Mouse (Mus musculus): ENCODE measurements around the gene Nipa1. TPM values are rescaled to one million over a fixed set of nuclear protein-coding genes. Genes with fewer than 3 reads are reported as not detected.
"Not testable (repeated sequence)": the region's sequence is repeated elsewhere in the genome, so short reads cannot be mapped to it uniquely, and the experiment has no call there.

Gene Nipa1
- polyA plus RNA-seq, 1 experiment: 5.5 TPM

- Histone ChIP-seq H3K4me1 (ENCODE audit: control insufficient read depth, insufficient read depth, insufficient read length, low read length) (no peaks in the 10 kb centered on the region), H3K4me3 (ENCODE audit: insufficient read depth, low read depth, low read length) (no peak overlapping the region), H3K27ac (replicated peaks; ENCODE audit: low read depth, low read length) (no peak overlapping the region)
Observed at GRCm38 (mm10) chr7:56017761-56018160, 2.0 kb downstream of the Nipa1 start.

- Histone ChIP-seq H3K4me1 (ENCODE audit: control insufficient read depth, insufficient read depth, insufficient read length, low read length) (no peaks in the 10 kb centered on the region), H3K4me3 (ENCODE audit: insufficient read depth, low read depth, low read length) (no peak overlapping the region), H3K27ac (replicated peaks; ENCODE audit: low read depth, low read length) (no peak overlapping the region)
Observed at GRCm38 (mm10) chr7:56015837-56016236, 3.9 kb downstream of the Nipa1 start.

- H3K4me1 ChIP-seq (ENCODE audit: control insufficient read depth, insufficient read depth, insufficient read length, low read length): peaks cover 4% of the 10 kb centered on the region
- H3K27ac ChIP-seq (replicated peaks; ENCODE audit: low read depth, low read length): no peak overlapping the region
- H3K4me3 ChIP-seq (ENCODE audit: insufficient read depth, low read depth, low read length): no peak overlapping the region
Observed at GRCm38 (mm10) chr7:56015172-56015571, 4.6 kb downstream of the Nipa1 start.

- H3K4me1 ChIP-seq (ENCODE audit: control insufficient read depth, insufficient read depth, insufficient read length, low read length); H3K4me3 ChIP-seq (ENCODE audit: insufficient read depth, low read depth, low read length); H3K27ac ChIP-seq (replicated peaks; ENCODE audit: low read depth, low read length): not testable (repeated sequence)
Observed at GRCm38 (mm10) chr7:56014002-56014702, 5.6 kb downstream of the Nipa1 start.

GRCm38 (mm10) chr7:56013261-56014001, 6.3 kb downstream of the Nipa1 start:
- no peak overlapping the region for H3K27ac ChIP-seq (replicated peaks; ENCODE audit: low read depth, low read length)
- peaks cover 7% of the 10 kb centered on the region for H3K4me1 ChIP-seq (ENCODE audit: control insufficient read depth, insufficient read depth, insufficient read length, low read length)
- no peak overlapping the region for H3K4me3 ChIP-seq (ENCODE audit: insufficient read depth, low read depth, low read length)

GRCm38 (mm10) chr7:56011018-56011333, 8.8 kb downstream of the Nipa1 start:
- H3K4me1 ChIP-seq (ENCODE audit: control insufficient read depth, insufficient read depth, insufficient read length, low read length): peaks cover 7% of the 10 kb centered on the region
- H3K4me3 ChIP-seq (ENCODE audit: insufficient read depth, low read depth, low read length): no peak overlapping the region
- H3K27ac ChIP-seq (replicated peaks; ENCODE audit: low read depth, low read length): no peak overlapping the region

GRCm38 (mm10) chr7:56010318-56011017, 9.3 kb downstream of the Nipa1 start:
- no peak overlapping the region for H3K27ac ChIP-seq (replicated peaks; ENCODE audit: low read depth, low read length)
- no peak overlapping the region for H3K4me3 ChIP-seq (ENCODE audit: insufficient read depth, low read depth, low read length)
- H3K4me1 ChIP-seq (ENCODE audit: control insufficient read depth, insufficient read depth, insufficient read length, low read length): peaks cover 7% of the 10 kb centered on the region

GRCm38 (mm10) chr7:55998997-55999396, 20.8 kb downstream of the Nipa1 start:
- H3K27ac ChIP-seq (replicated peaks; ENCODE audit: low read depth, low read length): peak overlapping the region; percentile 43; the same call in 1 of the 2 replicates
- peaks cover 3% of the 10 kb centered on the region; the same call in 1 of the 2 replicates for H3K4me1 ChIP-seq (ENCODE audit: control insufficient read depth, insufficient read depth, insufficient read length, low read length)
- H3K4me3 ChIP-seq (ENCODE audit: insufficient read depth, low read depth, low read length): no peak overlapping the region

GRCm38 (mm10) chr7:55995013-55995412, 24.7 kb downstream of the Nipa1 start:
- Histone ChIP-seq H3K4me3 (ENCODE audit: insufficient read depth, low read depth, low read length) (no peak overlapping the region), H3K4me1 (ENCODE audit: control insufficient read depth, insufficient read depth, insufficient read length, low read length) (peaks cover 3% of the 10 kb centered on the region; the same call in 1 of the 2 replicates), H3K27ac (replicated peaks; ENCODE audit: low read depth, low read length) (no peak overlapping the region)

- Histone ChIP-seq H3K4me3 (ENCODE audit: insufficient read depth, low read depth, low read length) (no peak overlapping the region), H3K27ac (replicated peaks; ENCODE audit: low read depth, low read length) (no peak overlapping the region), H3K4me1 (ENCODE audit: control insufficient read depth, insufficient read depth, insufficient read length, low read length) (no peaks in the 10 kb centered on the region)
Observed at GRCm38 (mm10) chr7:55991858-55992257, 27.9 kb downstream of the Nipa1 start.

- no peak overlapping the region for H3K4me3 ChIP-seq (ENCODE audit: insufficient read depth, low read depth, low read length)
- no peak overlapping the region for H3K27ac ChIP-seq (replicated peaks; ENCODE audit: low read depth, low read length)
- H3K4me1 ChIP-seq (ENCODE audit: control insufficient read depth, insufficient read depth, insufficient read length, low read length): no peaks in the 10 kb centered on the region
Observed at GRCm38 (mm10) chr7:55991129-55991528, 28.6 kb downstream of the Nipa1 start.

GRCm38 (mm10) chr7:55986526-55987214, 33.1 kb downstream of the Nipa1 start:
- H3K4me3 ChIP-seq (ENCODE audit: insufficient read depth, low read depth, low read length): no peak overlapping the region
- no peaks in the 10 kb centered on the region for H3K4me1 ChIP-seq (ENCODE audit: control insufficient read depth, insufficient read depth, insufficient read length, low read length)
- H3K27ac ChIP-seq (replicated peaks; ENCODE audit: low read depth, low read length): no peak overlapping the region

GRCm38 (mm10) chr7:55984754-55985153, 35.0 kb downstream of the Nipa1 start:
- H3K4me3 ChIP-seq (ENCODE audit: insufficient read depth, low read depth, low read length): no peak overlapping the region
- H3K4me1 ChIP-seq (ENCODE audit: control insufficient read depth, insufficient read depth, insufficient read length, low read length): no peaks in the 10 kb centered on the region
- H3K27ac ChIP-seq (replicated peaks; ENCODE audit: low read depth, low read length): no peak overlapping the region

GRCm38 (mm10) chr7:55983107-55983506, 36.6 kb downstream of the Nipa1 start:
- H3K27ac ChIP-seq (replicated peaks; ENCODE audit: low read depth, low read length): no peak overlapping the region
- H3K4me1 ChIP-seq (ENCODE audit: control insufficient read depth, insufficient read depth, insufficient read length, low read length): no peaks in the 10 kb centered on the region
- no peak overlapping the region for H3K4me3 ChIP-seq (ENCODE audit: insufficient read depth, low read depth, low read length)
